Mouse (Mus musculus): ENCODE data around the gene Gpld1.
"Not testable (repeated sequence)": the region's sequence is repeated elsewhere in the genome, so short reads cannot be mapped to it uniquely, and the experiment has no call there.

DNA sequence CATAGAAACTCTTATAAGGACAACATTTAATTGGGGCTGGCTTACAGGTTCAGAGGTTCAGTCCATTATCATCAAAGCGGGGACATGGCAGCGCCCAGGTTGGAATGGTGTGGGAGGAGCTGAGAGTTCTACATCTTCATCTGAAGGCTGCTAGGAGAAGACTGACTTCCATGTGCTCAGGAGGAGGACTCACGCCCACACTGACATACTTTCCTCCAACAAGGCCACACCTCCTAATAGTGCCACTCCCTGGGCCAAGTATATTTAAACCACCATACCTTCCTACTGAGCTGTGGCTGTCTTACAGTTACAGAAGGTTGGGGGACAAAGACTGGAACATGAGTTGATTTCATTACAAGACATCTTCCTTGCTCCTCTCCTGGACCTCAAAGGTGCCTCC lies 28.8 kb downstream of the Gpld1 start:
- not testable (repeated sequence) for TF ChIP-seq CTCF, EP300 (IDR thresholded peaks at IDR 0.05; ENCODE audit: low read depth)

Measured in liver, postnatal 0 days (tissue).